Mouse (Mus musculus) liver, embryonic 14.5 days (tissue): ENCODE measurements around the gene Plxna3.

Source experiments
- CTCF ChIP-seq: IDR thresholded peaks from 2 replicates; pipeline ENCODE4 v1.5.1; 2016; ENCODE audit warnings: antibody characterized with exemption, low read depth, control low read depth
- EP300 ChIP-seq: IDR thresholded peaks from 2 replicates; pipeline ENCODE4 v1.6.1; 2016; ENCODE audit warnings: antibody characterized with exemption, low read depth

- no peak for TF ChIP-seq CTCF
- TF ChIP-seq EP300, result no peak
These were observed 35.4 kb upstream of the Plxna3 start for GRCm38 (mm10) chrX:74293431-74293830.
